ENCODE assay signal across 35 mouse cellular contexts in genomic region chr6:128826132-128826531, GRCm38 (mm10). TPM values are rescaled to one million over a fixed set of nuclear protein-coding genes. Genes with fewer than 3 reads are reported as not detected.
DNase-seq lines count a peak whose midpoint lies in the region; ATAC-seq and TF ChIP-seq lines count a peak whose summit lies in the region.
"Had no signal": no experiment of that assay in that cellular context is flagged by ENCODE, and none has a peak within 500 bp of the region (broad histone marks: within the 10 kb centered on the region; RNA-seq: fewer than 3 reads in every experiment).

Gm44511 (minus strand) TSS chr6:128826315.
Klrb1b (minus strand) TSS chr6:128826331.

- no peaks in the 10 kb centered on the region; the same call in 1 of the 2 replicates for H3K4me1 ChIP-seq in liver, embryonic 16.5 days (ENCODE audit: control insufficient read depth, low read depth, low read length)
- H3K4me1 ChIP-seq in lung, postnatal 0 days (ENCODE audit: insufficient read depth, low read depth, low read length), result no peaks in the 10 kb centered on the region
- H3K4me1 ChIP-seq: embryonic facial prominence, embryonic 13.5 days; forebrain, embryonic 13.5 days; heart, embryonic 12.5 days; heart, embryonic 15.5 days; hindbrain, embryonic 13.5 days had no signal

- WGBS in liver, embryonic 16.5 days (ENCODE audit: insufficient replicate concordance), result 55% methylated on average over 6 of the region's 6 CpGs
- WGBS in lung, postnatal 0 days, result 79% methylated on average over 6 of the region's 6 CpGs

- no peak within 1 kb of the TSS for H3K4me3 ChIP-seq in liver, embryonic 16.5 days (ENCODE audit: low read depth, low read length)
- H3K4me3 ChIP-seq in lung, postnatal 0 days (ENCODE audit: low read depth, low read length), result no peak within 1 kb of the TSS
- H3K4me3 ChIP-seq: embryonic facial prominence, embryonic 10.5 days; embryonic facial prominence, embryonic 13.5 days; erythroblast, embryonic 14.5 days; forebrain, embryonic 13.5 days; heart, embryonic 12.5 days; heart, embryonic 15.5 days; hindbrain, embryonic 10.5 days; hindbrain, embryonic 13.5 days had no signal

- no peaks in the 10 kb centered on the region for H3K27me3 ChIP-seq in liver, embryonic 16.5 days (ENCODE audit: control insufficient read depth, insufficient read depth, low read depth, low read length)
- no peaks in the 10 kb centered on the region for H3K27me3 ChIP-seq in lung, postnatal 0 days (replicated peaks; ENCODE audit: insufficient read depth, low read length)
- H3K27me3 ChIP-seq: embryonic facial prominence, embryonic 13.5 days; forebrain, embryonic 13.5 days; heart, embryonic 12.5 days; heart, embryonic 15.5 days; hindbrain, embryonic 13.5 days had no signal

- H3K4me2 ChIP-seq in liver, embryonic 16.5 days (ENCODE audit: low read depth, low read length), result no peak within 1 kb of the TSS
- H3K4me2 ChIP-seq in lung, postnatal 0 days (replicated peaks; ENCODE audit: low read depth, low read length), result no peak within 1 kb of the TSS
- H3K4me2 ChIP-seq: embryonic facial prominence, embryonic 13.5 days; forebrain, embryonic 13.5 days; heart, embryonic 12.5 days; heart, embryonic 15.5 days; hindbrain, embryonic 13.5 days had no signal

- H3K27ac ChIP-seq in liver, embryonic 16.5 days (ENCODE audit: low read length), result no peak within 1 kb of the TSS
- H3K27ac ChIP-seq in lung, postnatal 0 days (ENCODE audit: low read length), result no peak within 1 kb of the TSS
- H3K27ac ChIP-seq: embryonic facial prominence, embryonic 10.5 days; embryonic facial prominence, embryonic 13.5 days; forebrain, embryonic 13.5 days; heart, embryonic 15.5 days; hindbrain, embryonic 10.5 days; hindbrain, embryonic 13.5 days had no signal

- no peak for TF ChIP-seq EP300 in lung, postnatal 0 days (IDR thresholded peaks at IDR 0.05)

- no peak within 1 kb of the TSS for H3K9ac ChIP-seq in liver, embryonic 16.5 days (ENCODE audit: low read depth, low read length)
- H3K9ac ChIP-seq in lung, postnatal 0 days (replicated peaks; ENCODE audit: low read depth), result no peak within 1 kb of the TSS
- H3K9ac ChIP-seq: embryonic facial prominence, embryonic 13.5 days; forebrain, embryonic 13.5 days; heart, embryonic 12.5 days; heart, embryonic 15.5 days; hindbrain, embryonic 13.5 days had no signal

- no peaks in the 10 kb centered on the region for H3K9me3 ChIP-seq in liver, embryonic 16.5 days (replicated peaks; ENCODE audit: control insufficient read depth, low read length)
- no peaks in the 10 kb centered on the region for H3K9me3 ChIP-seq in lung, postnatal 0 days (ENCODE audit: low read length)
- H3K9me3 ChIP-seq: embryonic facial prominence, embryonic 10.5 days; embryonic facial prominence, embryonic 13.5 days; forebrain, embryonic 13.5 days; heart, embryonic 12.5 days; heart, embryonic 15.5 days; hindbrain, embryonic 10.5 days; hindbrain, embryonic 13.5 days had no signal

- no peak for TF ChIP-seq CTCF in lung, postnatal 0 days (IDR thresholded peaks at IDR 0.05)

- no peak for DNase-seq in liver
- DNase-seq in lung, postnatal 4 days, result peak; percentile 35 to 43
- no peak for DNase-seq in lung, postnatal 0 days (ENCODE audit: low spot score)
- DNase-seq in frontal cortex, adult 2 months (ENCODE audit: extremely low spot score in 1 of 2, low spot score in 1 of 2), result no peak
- DNase-seq in ovary, postnatal 10 days (ENCODE audit: low spot score), result no peak
- DNase-seq: adrenal gland, postnatal 10 days; cerebellum, adult 11 months; cerebellum, adult 2 months; cerebellum, adult 9-11 months; cerebellum, postnatal 25 days; embryo, embryonic 11 days; gastrocnemius, postnatal 25 days; heart, postnatal 10 days; heart, postnatal 36 days had no signal

- ATAC-seq in liver, embryonic 16.5 days (ENCODE audit: low read depth), result peak; percentile 50; the same call in 1 of the 2 replicates
- no peak for ATAC-seq in lung, postnatal 0 days
- ATAC-seq in granulocyte monocyte progenitor cell, adult 5-6 weeks (replicated peaks; ENCODE audit: poor library complexity, severe bottlenecking), result peak; percentile 56
- ATAC-seq in monocyte, adult 5-6 weeks (replicated peaks; ENCODE audit: insufficient number of reproducible peaks, low FRiP score, low TSS enrichment, poor library complexity, severe bottlenecking), result 0 out of 2 replicates have a peak, but pooled peaks have one; percentile 47
- ATAC-seq: CD4-positive, CD25-positive, alpha-beta regulatory T cell, adult 4 months; forebrain, embryonic 13.5 days; forebrain, embryonic 16.5 days; hindbrain, embryonic 16.5 days had no signal

- no peaks in the 10 kb centered on the region for H3K36me3 ChIP-seq in liver, embryonic 16.5 days (ENCODE audit: control insufficient read depth, insufficient read depth)
- no peaks in the 10 kb centered on the region for H3K36me3 ChIP-seq in lung, postnatal 0 days (ENCODE audit: insufficient read depth, low read length)
- H3K36me3 ChIP-seq: embryonic facial prominence, embryonic 10.5 days; embryonic facial prominence, embryonic 13.5 days; heart, embryonic 12.5 days; heart, embryonic 15.5 days; hindbrain, embryonic 10.5 days; hindbrain, embryonic 13.5 days had no signal

RNA-seq across cellular contexts. Expression of gene Gm44511, which starts in this region (rescaled TPM):
- polyA plus RNA-seq in liver, embryonic 16.5 days (2015; fragmentation: Nextera tagmentation; extraction: Ambion mirVana), result 0.20 TPM in 1 of 2 replicates, not detected in the other
- polyA plus RNA-seq in lung, postnatal 0 days (2015; fragmentation: Nextera tagmentation; extraction: Ambion mirVana), result 0.26 TPM in 1 of 2 replicates, not detected in the other
- not detected in 2 replicates for total RNA-seq in granulocyte monocyte progenitor cell, adult 5-6 weeks (2014; fragmentation: Nextera tagmentation)
- total RNA-seq in granulocyte monocyte progenitor cell, adult 5-6 weeks (2017), result not detected in 2 replicates
- total RNA-seq in monocyte, adult 5-6 weeks (2017), result 0.57 TPM in 1 of 3 replicates, not detected in the others
- not detected in 2 replicates for polyA plus RNA-seq in frontal cortex, adult 2 months (2012; rRNA removed)
- total RNA-seq: adrenal gland, adult 18-20 months; adrenal gland, postnatal 10 days; adrenal gland, postnatal 4 days; ES-E14; gastrocnemius, postnatal 25 days; heart, adult 8-10 months; heart, postnatal 10 days; heart, postnatal 36 days had no signal
- polyA plus RNA-seq: C2C12; CD4-positive, CD25-positive, alpha-beta regulatory T cell, adult 4 months; cerebellum, adult 2 months; cortical plate, adult 2 months; embryonic facial prominence, embryonic 10.5 days; embryonic facial prominence, embryonic 13.5 days; erythroblast, embryonic 14.5 days; forebrain, embryonic 13.5 days; forebrain, embryonic 16.5 days; heart, embryonic 12.5 days; heart, embryonic 15.5 days; hindbrain, embryonic 10.5 days; hindbrain, embryonic 13.5 days; hindbrain, embryonic 16.5 days had no signal

RNA-seq across cellular contexts. Expression of gene Klrb1b, which starts in this region (rescaled TPM):
- 0.23 and 0.46 TPM in 2 replicates for polyA plus RNA-seq in liver, embryonic 16.5 days (2015; fragmentation: Nextera tagmentation; extraction: Ambion mirVana)
- polyA plus RNA-seq in lung, postnatal 0 days (2015; fragmentation: Nextera tagmentation; extraction: Ambion mirVana), result 0.26 and 0.35 TPM in 2 replicates
- total RNA-seq in granulocyte monocyte progenitor cell, adult 5-6 weeks (2014; fragmentation: Nextera tagmentation), result not detected in 2 replicates
- total RNA-seq in granulocyte monocyte progenitor cell, adult 5-6 weeks (2017), result 0.09 TPM in 1 of 2 replicates, not detected in the other
- 99.8 to 219 TPM (median 100 TPM) in 3 replicates for total RNA-seq in monocyte, adult 5-6 weeks (2017)
- polyA plus RNA-seq in frontal cortex, adult 2 months (2012; rRNA removed), result not detected in 2 replicates
- total RNA-seq: ES-E14; gastrocnemius, adult 8-10 months; gastrocnemius, postnatal 25 days; heart, adult 8-10 months; heart, postnatal 10 days; heart, postnatal 36 days had no signal
- polyA plus RNA-seq: C2C12; CD4-positive, CD25-positive, alpha-beta regulatory T cell, adult 4 months; cerebellum, adult 2 months; cortical plate, adult 2 months; embryonic facial prominence, embryonic 10.5 days; embryonic facial prominence, embryonic 13.5 days; forebrain, embryonic 13.5 days; forebrain, embryonic 16.5 days; heart, embryonic 12.5 days; hindbrain, embryonic 10.5 days; hindbrain, embryonic 13.5 days; hindbrain, embryonic 16.5 days had no signal

Comparison
In these comparisons a context has a peak if more than half of its experiments do, and no peak if none do; other contexts are left out.
1. RNA of gene Klrb1b (total RNA-seq): 99.8 to 219 TPM in monocyte, adult 5-6 weeks; 0.09 TPM in granulocyte monocyte progenitor cell, adult 5-6 weeks; every median in the first group is over 10 times any median in the second.
2. DNase-seq: peak in lung, postnatal 4 days (2 of 2); none in liver (single experiment), lung, postnatal 0 days (single experiment), frontal cortex, adult 2 months (0 of 2) and ovary, postnatal 10 days (single experiment).
3. Peak in ATAC-seq in liver, embryonic 16.5 days; RNA of the genes that start here not detected or under 1 TPM.
4. Peak in ATAC-seq in granulocyte monocyte progenitor cell, adult 5-6 weeks; RNA of the genes that start here not detected or under 1 TPM.